Mouse (Mus musculus) G1E (cell line): ENCODE data around the gene Pard3b. TPM values are rescaled to one million over a fixed set of nuclear protein-coding genes. Genes with fewer than 3 reads are reported as not detected.

Source experiments
- ATAC-seq: 2 replicates; pipeline ENCODE4 v1.8.0; 2016; ENCODE audit warnings: mild to moderate bottlenecking; ENCODE audit not compliant: insufficient number of reproducible peaks, poor library complexity, low FRiP score, severe bottlenecking; ENCODE audit errors: extremely low read depth
- DNase-seq: peaks from one replicate; pipeline ENCODE4 v3.0.0; 2012; ENCODE audit warnings: low spot score
- H3K27me3 ChIP-seq: 2 replicates; pipeline ENCODE4 v1.6.1; 2012; ENCODE audit warnings: mild to moderate bottlenecking, low read length, inconsistent platforms; ENCODE audit not compliant: insufficient read depth
- H3K36me3 ChIP-seq: replicated peaks from 2 replicates; pipeline ENCODE3; 2012; ENCODE audit warnings: mild to moderate bottlenecking, inconsistent platforms
- H3K4me1 ChIP-seq: 2 replicates; pipeline ENCODE4 v1.6.1; 2012; ENCODE audit warnings: low read depth, low read length, inconsistent platforms, mixed read lengths; ENCODE audit not compliant: insufficient read depth
- H3K4me3 ChIP-seq: 2 replicates; pipeline ENCODE4 v1.5.1; 2012; ENCODE audit warnings: low read depth, mild to moderate bottlenecking, inconsistent platforms, low read length, moderate library complexity, mixed read lengths
- H3K9me3 ChIP-seq: replicated peaks from 2 replicates; pipeline ENCODE4 v1.6.1; 2012; ENCODE audit warnings: inconsistent platforms
- CTCF ChIP-seq: IDR thresholded peaks from 2 replicates; pipeline ENCODE4 v1.5.1; 2012; ENCODE audit warnings: low read depth, low read length, inconsistent platforms, mixed read lengths
- GATA1 ChIP-seq: IDR thresholded peaks from 2 replicates; pipeline ENCODE4 v1.6.1; 2012; ENCODE audit warnings: borderline replicate concordance, low read length, inconsistent platforms, mixed read lengths
- GATA2 ChIP-seq: IDR thresholded peaks from 2 replicates; pipeline ENCODE4 v1.6.1; 2012; ENCODE audit warnings: low read depth, low read length, inconsistent platforms, borderline replicate concordance
- POLR2AphosphoS5 ChIP-seq: IDR thresholded peaks from 2 replicates; pipeline ENCODE4 v1.6.1; 2012; ENCODE audit warnings: low read depth, low read length, inconsistent platforms; ENCODE audit not compliant: insufficient replicate concordance
- TAL1 ChIP-seq: conservative IDR thresholded peaks from 2 replicates; pipeline ENCODE4 v1.6.1; 2012; ENCODE audit warnings: low read depth, low read length, inconsistent platforms, mixed read lengths
- polyA plus RNA-seq: library from polyadenylated mRNA; stranded (reverse); fragments of >175 nt; gene quantifications from 2 replicates; pipeline ENCODE4 v1.2.3, GENCODE M21; 2012
- total RNA-seq, 2 experiments: library from RNA; stranded (forward) in 1 of 2; stranded (reverse) in 1 of 2; fragments of 200-1000 nt in 1 of 2; fragments of >200 nt in 1 of 2; fragmentation: Nextera tagmentation in 1 of 2; gene quantifications; 2 replicates each; pipeline ENCODE4 v1.2.3; 2014 to 2017

The Pard3b gene
- total and polyA plus RNA-seq, 3 experiments = 0.33 TPM; not detected in 2

DNA sequence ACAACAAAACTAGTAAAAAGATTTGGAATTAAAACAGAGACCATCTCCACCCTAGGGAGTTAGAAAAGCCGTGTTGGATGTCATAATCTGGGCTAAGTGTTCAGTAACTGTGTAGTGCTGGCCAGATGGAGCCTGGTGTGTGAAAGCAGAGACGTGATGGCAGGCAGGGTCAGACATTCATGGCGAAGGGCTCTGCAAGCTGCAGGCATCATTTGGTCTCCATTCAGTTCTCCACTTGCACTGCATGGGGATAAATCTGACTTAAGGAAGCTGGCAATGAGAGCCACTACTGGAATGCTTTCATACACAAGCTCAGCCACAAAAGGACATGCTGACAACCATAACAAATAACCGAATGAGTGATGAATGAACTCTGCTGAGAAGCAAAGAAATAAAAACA is 265.4 kb downstream of the Pard3b start:
- ATAC-seq = no peak
- no peak for TF ChIP-seq GATA2
- no peak for TF ChIP-seq CTCF
- TF ChIP-seq POLR2AphosphoS5 = no peak
- TF ChIP-seq TAL1 = no peak
- no peak for TF ChIP-seq GATA1
- H3K4me1 ChIP-seq = no peaks in the 10 kb centered on the region
- no peaks in the 10 kb centered on the region for H3K36me3 ChIP-seq
- no peak for DNase-seq
- H3K4me3 ChIP-seq = no peak overlapping the region
- H3K9me3 ChIP-seq = no peaks in the 10 kb centered on the region
- H3K27me3 ChIP-seq = no peaks in the 10 kb centered on the region

- Histone ChIP-seq H3K4me1 (no peaks in the 10 kb centered on the region), H3K36me3 (no peaks in the 10 kb centered on the region), H3K9me3 (no peaks in the 10 kb centered on the region), H3K27me3 (no peaks in the 10 kb centered on the region), H3K4me3 (no peak overlapping the region)
- no peak for TF ChIP-seq CTCF
- TF ChIP-seq GATA1 = no peak
- no peak for TF ChIP-seq TAL1
- no peak for TF ChIP-seq GATA2
- TF ChIP-seq POLR2AphosphoS5 = no peak
- no peak for DNase-seq
- ATAC-seq = no peak
These were observed 274.3 kb downstream of the Pard3b start for GRCm38 (mm10) chr1:61912931-61913330.

- H3K9me3 ChIP-seq = no peaks in the 10 kb centered on the region
- TF ChIP-seq POLR2AphosphoS5 (no peak), GATA2 (no peak)
- no peak for ATAC-seq
- H3K4me3 ChIP-seq = no peak overlapping the region
- no peaks in the 10 kb centered on the region for H3K36me3 ChIP-seq
- no peaks in the 10 kb centered on the region for H3K4me1 ChIP-seq
- peaks cover 5% of the 10 kb centered on the region; the same call in 1 of the 2 replicates for H3K27me3 ChIP-seq
- no peak for DNase-seq
These were observed 286.3 kb downstream of the Pard3b start for GRCm38 (mm10) chr1:61924958-61925357.

GRCm38 (mm10) chr1:61925541-61925940 is 286.9 kb downstream of the Pard3b start:
- Histone ChIP-seq H3K9me3 (no peaks in the 10 kb centered on the region), H3K27me3 (peaks cover 5% of the 10 kb centered on the region; the same call in 1 of the 2 replicates), H3K36me3 (no peaks in the 10 kb centered on the region), H3K4me1 (no peaks in the 10 kb centered on the region), H3K4me3 (no peak overlapping the region)
- TF ChIP-seq GATA2 (no peak), TAL1 (no peak), CTCF (no peak), POLR2AphosphoS5 (no peak), GATA1 (no peak)
- DNase-seq = no peak
- ATAC-seq = no peak

DNA sequence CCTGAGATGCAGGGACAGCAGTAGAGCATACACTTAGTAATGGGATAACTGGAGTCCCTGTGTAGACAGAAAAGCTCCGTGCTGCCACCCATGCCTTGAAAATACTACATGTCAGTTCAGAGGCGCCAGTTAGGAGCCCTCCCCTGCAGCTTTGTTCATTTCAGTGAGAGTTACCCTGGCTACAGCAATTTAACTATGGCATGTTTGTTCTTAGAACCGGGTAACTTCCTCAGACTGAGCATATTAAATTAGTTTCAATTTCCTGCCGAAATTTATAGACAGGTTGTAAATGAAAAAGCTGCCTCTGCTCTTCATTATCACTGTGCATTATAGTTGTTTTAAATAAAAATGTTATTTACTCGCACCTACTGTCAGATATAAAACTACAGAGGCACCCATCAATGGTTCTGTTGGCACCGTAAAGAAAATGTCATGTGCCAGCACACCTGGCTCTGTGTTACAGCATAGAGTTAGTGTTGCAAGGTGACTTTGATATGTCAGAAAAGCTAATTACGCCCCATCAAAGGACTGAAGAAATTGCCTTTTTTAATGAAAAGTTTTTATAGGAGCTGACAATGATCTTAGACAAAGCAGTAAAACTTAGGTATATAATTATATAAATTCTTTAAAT is 289.6 kb downstream of the Pard3b start:
- Histone ChIP-seq H3K36me3 (no peaks in the 10 kb centered on the region), H3K9me3 (no peaks in the 10 kb centered on the region), H3K4me3 (no peak overlapping the region), H3K27me3 (peaks cover 5% of the 10 kb centered on the region; the same call in 1 of the 2 replicates), H3K4me1 (no peaks in the 10 kb centered on the region)
- ATAC-seq = no peak
- TF ChIP-seq POLR2AphosphoS5 (no peak), CTCF (no peak), TAL1 (no peak), GATA1 (no peak), GATA2 (no peak)
- no peak for DNase-seq

- DNase-seq = no peak
- H3K4me3 ChIP-seq = no peak overlapping the region
- no peak for ATAC-seq
- H3K36me3 ChIP-seq = no peaks in the 10 kb centered on the region
- TF ChIP-seq GATA1 (no peak), TAL1 (no peak), GATA2 (no peak)
- no peaks in the 10 kb centered on the region for H3K9me3 ChIP-seq
- H3K27me3 ChIP-seq = no peaks in the 10 kb centered on the region
- no peaks in the 10 kb centered on the region for H3K4me1 ChIP-seq
These were observed 294.9 kb downstream of the Pard3b start for GRCm38 (mm10) chr1:61933574-61933973.
